In genomic region chr14:53553771-53554170, GRCm38 (mm10) we compare ENCODE assay signal across 20 mouse cellular contexts.
"Had no signal": no experiment of that assay in that cellular context is flagged by ENCODE, and none has a peak within 500 bp of the region (broad histone marks: within the 10 kb centered on the region; RNA-seq: fewer than 3 reads in every experiment).

No protein-coding gene starts in this region.

- H3K4me3 ChIP-seq: intestine, embryonic 15.5 days; kidney, embryonic 15.5 days; limb, embryonic 12.5 days; limb, embryonic 15.5 days; liver, embryonic 15.5 days; lung, embryonic 15.5 days; midbrain, embryonic 12.5 days; midbrain, embryonic 15.5 days; neural tube, embryonic 13.5 days; stomach, embryonic 15.5 days had no signal

- H3K36me3 ChIP-seq: intestine, embryonic 15.5 days; kidney, embryonic 15.5 days; limb, embryonic 12.5 days; limb, embryonic 15.5 days; liver, embryonic 15.5 days; lung, embryonic 15.5 days; midbrain, embryonic 12.5 days; midbrain, embryonic 15.5 days; neural tube, embryonic 13.5 days; stomach, embryonic 15.5 days had no signal

- ATAC-seq: intestine, embryonic 15.5 days; midbrain, embryonic 15.5 days had no signal

- H3K9ac ChIP-seq: intestine, embryonic 15.5 days; kidney, embryonic 15.5 days; limb, embryonic 12.5 days; limb, embryonic 15.5 days; liver, embryonic 15.5 days; lung, embryonic 15.5 days; midbrain, embryonic 12.5 days; midbrain, embryonic 15.5 days; neural tube, embryonic 13.5 days; stomach, embryonic 15.5 days had no signal

- H3K9me3 ChIP-seq: intestine, embryonic 15.5 days; kidney, embryonic 15.5 days; limb, embryonic 12.5 days; limb, embryonic 15.5 days; liver, embryonic 15.5 days; lung, embryonic 15.5 days; midbrain, embryonic 12.5 days; midbrain, embryonic 15.5 days; neural tube, embryonic 13.5 days; stomach, embryonic 15.5 days had no signal

- H3K4me2 ChIP-seq: intestine, embryonic 15.5 days; kidney, embryonic 15.5 days; limb, embryonic 12.5 days; limb, embryonic 15.5 days; liver, embryonic 11.5 days; liver, embryonic 15.5 days; lung, embryonic 15.5 days; midbrain, embryonic 12.5 days; midbrain, embryonic 15.5 days; neural tube, embryonic 13.5 days; stomach, embryonic 15.5 days had no signal

- DNase-seq: kidney, adult 11 months; kidney, adult 8-10 months; kidney, postnatal 14 days; kidney, postnatal 4 days; left cerebral cortex, postnatal 4 days; lung, adult 18-20 months; lung, postnatal 10 days; lung, postnatal 36 days; retina, postnatal 1 day had no signal

- H3K27ac ChIP-seq: intestine, embryonic 15.5 days; kidney, embryonic 15.5 days; limb, embryonic 12.5 days; limb, embryonic 15.5 days; liver, embryonic 15.5 days; lung, embryonic 15.5 days; midbrain, embryonic 12.5 days; midbrain, embryonic 15.5 days; neural tube, embryonic 13.5 days; stomach, embryonic 15.5 days had no signal

- H3K27me3 ChIP-seq: intestine, embryonic 15.5 days; kidney, embryonic 15.5 days; limb, embryonic 12.5 days; limb, embryonic 15.5 days; liver, embryonic 15.5 days; lung, embryonic 15.5 days; midbrain, embryonic 12.5 days; midbrain, embryonic 15.5 days; neural tube, embryonic 13.5 days; stomach, embryonic 15.5 days had no signal

- H3K4me1 ChIP-seq: intestine, embryonic 15.5 days; kidney, embryonic 15.5 days; limb, embryonic 12.5 days; limb, embryonic 15.5 days; liver, embryonic 15.5 days; lung, embryonic 15.5 days; midbrain, embryonic 12.5 days; midbrain, embryonic 15.5 days; neural tube, embryonic 13.5 days; stomach, embryonic 15.5 days had no signal
